ENCODE assay signal across 8 mouse cellular contexts in the genomic region with DNA sequence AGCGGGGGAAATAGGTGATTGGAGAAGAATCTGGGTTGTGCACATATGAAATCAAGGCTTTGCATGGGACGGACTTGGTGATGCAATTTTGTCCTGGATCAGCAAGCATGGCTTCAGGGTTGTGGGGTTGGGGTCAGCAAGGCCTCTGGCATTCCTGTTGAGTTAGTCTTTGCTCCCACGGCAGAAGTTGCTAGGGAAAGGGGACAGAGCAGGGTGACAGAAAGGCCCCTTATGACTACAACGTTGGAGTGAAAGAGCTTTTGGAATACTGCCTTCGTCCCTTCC. TPM values are rescaled to one million over a fixed set of nuclear protein-coding genes. Genes with fewer than 3 reads are reported as not detected.
DNase-seq lines count a peak whose midpoint lies in the region; ATAC-seq lines count a peak whose summit lies in the region.

No protein-coding gene starts in this region.

- no peaks in the 10 kb centered on the region for H3K9me3 ChIP-seq in heart, embryonic 15.5 days (replicated peaks)
- no peaks in the 10 kb centered on the region for H3K9me3 ChIP-seq in hindbrain, embryonic 11.5 days (ENCODE audit: control insufficient read depth, low read length)
- no peaks in the 10 kb centered on the region for H3K9me3 ChIP-seq in midbrain, embryonic 12.5 days

- H3K4me2 ChIP-seq in heart, embryonic 15.5 days, result peak overlapping the region; percentile 67
- peak overlapping the region; percentile 66 for H3K4me2 ChIP-seq in hindbrain, embryonic 11.5 days (replicated peaks; ENCODE audit: low read depth, low read length)
- H3K4me2 ChIP-seq in midbrain, embryonic 12.5 days (replicated peaks), result peak overlapping the region; percentile 59

- ATAC-seq in heart, embryonic 15.5 days (replicated peaks; ENCODE audit: insufficient number of reproducible peaks, insufficient read depth, low FRiP score, low read depth), result no peak
- no peak for ATAC-seq in hindbrain, embryonic 11.5 days (ENCODE audit: low FRiP score)
- ATAC-seq in midbrain, embryonic 12.5 days (ENCODE audit: low FRiP score, low read depth), result no peak

- intact Hi-C loops in heart, postnatal 25 days (cut with DNase I), result loop anchor here (2.0 kb wide), 1 partner anchor 39 kb away; no protein-coding TSS in a partner anchor
- intact Hi-C loops in gastrocnemius, postnatal 14 days (cut with DNase I; ENCODE audit: low total_unique reads), result no loop called here

- no peak for DNase-seq in heart, postnatal 25 days (ENCODE audit: low spot score)
- peak; percentile 20 for DNase-seq in Muller cell, postnatal 12 days (ENCODE audit: inconsistent ontology term)
- no peak for DNase-seq in hindbrain, embryonic 11.5 days (ENCODE audit: low spot score)
- no peak for DNase-seq in gastrocnemius, postnatal 14 days
- DNase-seq in urinary bladder, adult 2 months (ENCODE audit: low spot score), result no peak
- no peak for DNase-seq in adrenal gland, postnatal 14 days

- H3K27ac ChIP-seq in heart, embryonic 15.5 days, result peak overlapping the region; percentile 90
- H3K27ac ChIP-seq in hindbrain, embryonic 11.5 days (ENCODE audit: low read depth, low read length), result peak overlapping the region; percentile 89
- H3K27ac ChIP-seq in midbrain, embryonic 12.5 days (replicated peaks), result peak overlapping the region; percentile 91

- peaks cover 9% of the 10 kb centered on the region for H3K4me1 ChIP-seq in heart, embryonic 15.5 days (replicated peaks)
- 0 out of 2 replicates have a peak, but pooled peaks cover 3% of the 10 kb centered on the region for H3K4me1 ChIP-seq in hindbrain, embryonic 11.5 days (replicated peaks; ENCODE audit: control insufficient read depth, insufficient read depth, low read length)
- H3K4me1 ChIP-seq in midbrain, embryonic 12.5 days, result peaks cover 10% of the 10 kb centered on the region

- no peaks in the 10 kb centered on the region for H3K27me3 ChIP-seq in heart, embryonic 15.5 days
- no peaks in the 10 kb centered on the region for H3K27me3 ChIP-seq in hindbrain, embryonic 11.5 days (ENCODE audit: control insufficient read depth, insufficient read depth, low read length)
- H3K27me3 ChIP-seq in midbrain, embryonic 12.5 days, result no peaks in the 10 kb centered on the region

- peaks cover 7% of the 10 kb centered on the region; the same call in 1 of the 2 replicates for H3K36me3 ChIP-seq in heart, embryonic 15.5 days
- H3K36me3 ChIP-seq in hindbrain, embryonic 11.5 days (ENCODE audit: control insufficient read depth, insufficient read depth, low read length), result no peaks in the 10 kb centered on the region
- H3K36me3 ChIP-seq in midbrain, embryonic 12.5 days, result peaks cover 6% of the 10 kb centered on the region; the same call in 1 of the 2 replicates

- peak overlapping the region; percentile 72 for H3K9ac ChIP-seq in heart, embryonic 15.5 days
- peak overlapping the region; percentile 66 for H3K9ac ChIP-seq in hindbrain, embryonic 11.5 days (ENCODE audit: low read depth, low read length)
- H3K9ac ChIP-seq in midbrain, embryonic 12.5 days (replicated peaks), result peak overlapping the region; percentile 69

- WGBS in heart, embryonic 15.5 days, result 58% methylated on average over 5 of the region's 5 CpGs
- WGBS in hindbrain, embryonic 11.5 days, result 66% methylated on average over 5 of the region's 5 CpGs
- WGBS in midbrain, embryonic 12.5 days, result 65% methylated on average over 5 of the region's 5 CpGs

- H3K4me3 ChIP-seq in heart, embryonic 15.5 days, result peak overlapping the region; percentile 72
- H3K4me3 ChIP-seq in hindbrain, embryonic 11.5 days (ENCODE audit: low read depth, low read length), result peak overlapping the region; percentile 41
- peak overlapping the region; percentile 55 for H3K4me3 ChIP-seq in midbrain, embryonic 12.5 days

RNA-seq across cellular contexts. Expression of a gene that starts 0.8 kb away (rescaled TPM):
- polyA plus RNA-seq in heart, embryonic 15.5 days (2015; fragmentation: Nextera tagmentation; extraction: Ambion mirVana), result 41.1 and 48.7 TPM in 2 replicates
- total RNA-seq in heart, postnatal 25 days (2021), result 10 to 100 TPM; 41.0 to 43.8 TPM
- 51.5 and 53.5 TPM in 2 replicates for polyA plus RNA-seq in hindbrain, embryonic 11.5 days (2014; fragmentation: Nextera tagmentation; extraction: Ambion mirVana)
- 36.5 and 37.8 TPM in 2 replicates for polyA plus RNA-seq in midbrain, embryonic 12.5 days (2016; fragmentation: Nextera tagmentation; extraction: Ambion mirVana)
- 10 to 100 TPM; 25.1 TPM for total RNA-seq in gastrocnemius, postnatal 14 days (2021)
- polyA plus RNA-seq in urinary bladder, adult 2 months (2012; rRNA removed), result 56.3 and 57.6 TPM in 2 replicates
- 50.8 and 60.3 TPM in 2 replicates for total RNA-seq in adrenal gland, postnatal 14 days (2021)

RNA-seq across cellular contexts. Expression of a gene that starts 26.5 kb away (rescaled TPM):
- polyA plus RNA-seq in heart, embryonic 15.5 days (2015; fragmentation: Nextera tagmentation; extraction: Ambion mirVana), result 17.3 and 20.4 TPM in 2 replicates
- total RNA-seq in heart, postnatal 25 days (2021), result 1 to 10 TPM; 7.1 to 8.2 TPM
- 25.4 and 27.7 TPM in 2 replicates for polyA plus RNA-seq in hindbrain, embryonic 11.5 days (2014; fragmentation: Nextera tagmentation; extraction: Ambion mirVana)
- 29.4 and 31.1 TPM in 2 replicates for polyA plus RNA-seq in midbrain, embryonic 12.5 days (2016; fragmentation: Nextera tagmentation; extraction: Ambion mirVana)
- 1 to 10 TPM; 4.6 to 5.1 TPM for total RNA-seq in gastrocnemius, postnatal 14 days (2021)
- 16.9 and 25.3 TPM in 2 replicates for polyA plus RNA-seq in urinary bladder, adult 2 months (2012; rRNA removed)
- 11.8 and 16.9 TPM in 2 replicates for total RNA-seq in adrenal gland, postnatal 14 days (2021)

RNA-seq across cellular contexts. Expression of a gene that starts 40.1 kb away (rescaled TPM):
- 344 and 408 TPM in 2 replicates for polyA plus RNA-seq in heart, embryonic 15.5 days (2015; fragmentation: Nextera tagmentation; extraction: Ambion mirVana)
- 100 to 1,000 TPM; 289 to 342 TPM for total RNA-seq in heart, postnatal 25 days (2021)
- 766 and 780 TPM in 2 replicates for polyA plus RNA-seq in hindbrain, embryonic 11.5 days (2014; fragmentation: Nextera tagmentation; extraction: Ambion mirVana)
- polyA plus RNA-seq in midbrain, embryonic 12.5 days (2016; fragmentation: Nextera tagmentation; extraction: Ambion mirVana), result 607 and 611 TPM in 2 replicates
- total RNA-seq in gastrocnemius, postnatal 14 days (2021), result 100 to 1,000 TPM; 261 to 309 TPM
- polyA plus RNA-seq in urinary bladder, adult 2 months (2012; rRNA removed), result 842 and 930 TPM in 2 replicates
- 309 and 416 TPM in 2 replicates for total RNA-seq in adrenal gland, postnatal 14 days (2021)

RNA-seq across cellular contexts. Expression of a gene that starts 52.7 kb away (rescaled TPM):
- polyA plus RNA-seq in heart, embryonic 15.5 days (2015; fragmentation: Nextera tagmentation; extraction: Ambion mirVana), result 17.5 TPM in 2 replicates
- 10 to 100 TPM; 14.7 to 21.4 TPM for total RNA-seq in heart, postnatal 25 days (2021)
- polyA plus RNA-seq in hindbrain, embryonic 11.5 days (2014; fragmentation: Nextera tagmentation; extraction: Ambion mirVana), result 0.21 and 0.51 TPM in 2 replicates
- polyA plus RNA-seq in midbrain, embryonic 12.5 days (2016; fragmentation: Nextera tagmentation; extraction: Ambion mirVana), result 0.17 TPM in 1 of 2 replicates, not detected in the other
- 1 to 10 TPM; 1.4 TPM for total RNA-seq in gastrocnemius, postnatal 14 days (2021)
- polyA plus RNA-seq in urinary bladder, adult 2 months (2012; rRNA removed), result 5.4 and 7.9 TPM in 2 replicates
- total RNA-seq in adrenal gland, postnatal 14 days (2021), result 2.3 and 7.7 TPM in 2 replicates
